Mouse (Mus musculus) kidney, postnatal 0 days (tissue): ENCODE data around the gene Shd. TPM values are rescaled to one million over a fixed set of nuclear protein-coding genes. Genes with fewer than 3 reads are reported as not detected.

Experiments
- ATAC-seq: fragments of 200-750 bp; cut with Nextera tagmentation; replicated peaks from 2 replicates; pipeline ENCODE4 v1.8.0; 2017; ENCODE audit warnings: low read depth, moderate number of reproducible peaks, moderate TSS enrichment, moderate library complexity; ENCODE audit not compliant: low FRiP score
- DNase-seq: peaks from one replicate; pipeline ENCODE4 v3.0.0-alpha.2; 2016; ENCODE audit warnings: low spot score
- H3K27ac ChIP-seq: fragments of 300-500 bp; sonication (generic); 2 replicates; pipeline ENCODE4 v1.5.1; 2014; ENCODE audit warnings: mild to moderate bottlenecking
- H3K27me3 ChIP-seq: fragments of 300-500 bp; sonication (generic); 2 replicates; pipeline ENCODE4 v1.6.1; 2014; ENCODE audit warnings: low read length, mixed read lengths; ENCODE audit not compliant: insufficient read depth
- H3K36me3 ChIP-seq: fragments of 300-500 bp; sonication (generic); 2 replicates; pipeline ENCODE4 v1.6.1; 2014; ENCODE audit warnings: low read length, mixed read lengths; ENCODE audit not compliant: insufficient read depth
- H3K4me1 ChIP-seq: fragments of 300-500 bp; sonication (generic); replicated peaks from 2 replicates; pipeline ENCODE4 v1.6.1; 2014; ENCODE audit warnings: antibody characterized with exemption, low read length, mixed read lengths; ENCODE audit not compliant: insufficient read depth
- H3K4me2 ChIP-seq: fragments of 300-500 bp; sonication (generic); 2 replicates; pipeline ENCODE4 v1.6.1; 2014; ENCODE audit warnings: mild to moderate bottlenecking, low read length, moderate library complexity, mixed read lengths
- H3K4me3 ChIP-seq: fragments of 300-500 bp; sonication (generic); replicated peaks from 2 replicates; pipeline ENCODE4 v1.5.1; 2014; ENCODE audit warnings: low read depth, low read length
- H3K9ac ChIP-seq: fragments of 300-500 bp; sonication (generic); 2 replicates; pipeline ENCODE4 v1.6.1; 2014; ENCODE audit warnings: low read depth, low read length
- H3K9me3 ChIP-seq: fragments of 300-500 bp; sonication (generic); replicated peaks from 2 replicates; pipeline ENCODE4 v1.6.1; 2016; ENCODE audit warnings: low read length, inconsistent platforms, mixed read lengths
- CTCF ChIP-seq: IDR thresholded peaks from 2 replicates; pipeline ENCODE4 v1.5.1; 2016; ENCODE audit warnings: antibody characterized with exemption, low read depth, mild to moderate bottlenecking, moderate library complexity
- WGBS: fragments of 180-500 bp; shearing (Covaris S2); extraction: QIAGEN DNeasy Blood & Tissue Kit; methylation state at CpG from one replicate; pipeline ENCODE4 v1.1.7; 2014; 5-methylcytosine and 5-hydroxymethylcytosine counted together
- polyA plus RNA-seq: library from polyadenylated mRNA; unstranded; fragments of >200 nt; fragmentation: Nextera tagmentation; extraction: Ambion mirVana; gene quantifications from 2 replicates; pipeline ENCODE4 v1.2.1, GENCODE M21; 2015

Gene Shd
- polyA plus RNA-seq, 1 experiment from 2014 or later: 54.2 TPM

- ATAC-seq (no peak), DNase-seq (no peak)
- Histone ChIP-seq H3K4me3 (peak overlapping the region; percentile 47; the same call in 1 of the 2 replicates), H3K4me2 (peak overlapping the region; percentile 89), H3K9ac (peak overlapping the region; percentile 63; the same call in 1 of the 2 replicates), H3K27me3 (no peaks in the 10 kb centered on the region), H3K36me3 (peaks cover 13% of the 10 kb centered on the region; the same call in 1 of the 2 replicates), H3K27ac (no peak overlapping the region), H3K9me3 (no peaks in the 10 kb centered on the region), H3K4me1 (peaks cover 12% of the 10 kb centered on the region)
- WGBS: 33% methylated on average over 22 of the region's 22 CpGs
- TF ChIP-seq CTCF: no peak
These were observed 1.2 kb downstream of the Shd start for GRCm38 (mm10) chr17:55971453-55971852.

- H3K36me3 ChIP-seq: no peaks in the 10 kb centered on the region
- H3K4me2 ChIP-seq: no peak overlapping the region
- H3K4me3 ChIP-seq: no peak overlapping the region
- no peak overlapping the region for H3K27ac ChIP-seq
- H3K9ac ChIP-seq: no peak overlapping the region
- whole genome bisulfite sequencing: 15% methylated on average over 13 of the region's 13 CpGs
- peak; percentile 86 for DNase-seq
- no peaks in the 10 kb centered on the region for H3K9me3 ChIP-seq
- H3K27me3 ChIP-seq: no peaks in the 10 kb centered on the region
- peak; percentile 92 for TF ChIP-seq CTCF
- H3K4me1 ChIP-seq: no peaks in the 10 kb centered on the region
- peak; percentile 73 for ATAC-seq
These were observed 6.1 kb downstream of the Shd start for GRCm38 (mm10) chr17:55976255-55976862.

- no peak for TF ChIP-seq CTCF
- no peaks in the 10 kb centered on the region for H3K36me3 ChIP-seq
- DNase-seq (no peak), ATAC-seq (no peak)
- no peak overlapping the region for H3K9ac ChIP-seq
- H3K4me3 ChIP-seq: no peak overlapping the region
- H3K4me1 ChIP-seq: no peaks in the 10 kb centered on the region
- no peaks in the 10 kb centered on the region for H3K27me3 ChIP-seq
- no peak overlapping the region for H3K27ac ChIP-seq
- H3K9me3 ChIP-seq: no peaks in the 10 kb centered on the region
- WGBS: 38% methylated on average over 3 of the region's 3 CpGs
- H3K4me2 ChIP-seq: no peak overlapping the region
These were observed 7.0 kb downstream of the Shd start for GRCm38 (mm10) chr17:55977301-55977700.

GRCm38 (mm10) chr17:55986030-55986961 lies 16.0 kb downstream of the Shd start, which contains the start of gene Fsd1:
Gene Fsd1, plus strand, starts transcription at chr17:55986509.
- Histone ChIP-seq H3K4me3 (peak within 1 kb of the TSS; percentile 31; the same call in 1 of the 2 replicates), H3K27ac (no peak within 1 kb of the TSS), H3K9ac (0 out of 2 replicates have a peak within 1 kb of the TSS, but pooled peaks have one; percentile 18), H3K4me1 (peaks cover 6% of the 10 kb centered on the region; the same call in 1 of the 2 replicates), H3K9me3 (no peaks in the 10 kb centered on the region), H3K4me2 (peak within 1 kb of the TSS; percentile 61), H3K27me3 (no peaks in the 10 kb centered on the region), H3K36me3 (no peaks in the 10 kb centered on the region)
- DNase-seq (peak; percentile 83), ATAC-seq (peak; percentile 24; the same call in 1 of the 2 replicates)
- 9% methylated on average over 30 of the region's 35 CpGs for WGBS
- no peak for TF ChIP-seq CTCF

GRCm38 (mm10) chr17:55990278-55990898 lies 20.1 kb downstream of the Shd start:
- no peak overlapping the region for H3K27ac ChIP-seq
- H3K9ac ChIP-seq: no peak overlapping the region
- H3K4me3 ChIP-seq: no peak overlapping the region
- no peaks in the 10 kb centered on the region for H3K9me3 ChIP-seq
- 88% methylated on average over 8 of the region's 8 CpGs for WGBS
- H3K4me1 ChIP-seq: peaks cover 6% of the 10 kb centered on the region; the same call in 1 of the 2 replicates
- no peaks in the 10 kb centered on the region for H3K36me3 ChIP-seq
- no peak for TF ChIP-seq CTCF
- H3K4me2 ChIP-seq: no peak overlapping the region
- ATAC-seq (no peak), DNase-seq (no peak)
- no peaks in the 10 kb centered on the region for H3K27me3 ChIP-seq

GRCm38 (mm10) chr17:55996007-55996406 lies 25.7 kb downstream of the Shd start:
- ATAC-seq (no peak), DNase-seq (no peak)
- Histone ChIP-seq H3K4me1 (no peaks in the 10 kb centered on the region), H3K36me3 (no peaks in the 10 kb centered on the region), H3K27me3 (no peaks in the 10 kb centered on the region), H3K9ac (no peak overlapping the region), H3K9me3 (no peaks in the 10 kb centered on the region), H3K27ac (no peak overlapping the region), H3K4me2 (no peak overlapping the region), H3K4me3 (no peak overlapping the region)
- WGBS: 79% methylated on average over 15 of the region's 15 CpGs
- no peak for TF ChIP-seq CTCF
